Mouse (Mus musculus): Measurements from ENCODE around the gene Pard3. TPM values are rescaled to one million over a fixed set of nuclear protein-coding genes. Genes with fewer than 3 reads are reported as not detected.

The Pard3 gene
- polyA plus RNA-seq, 1 experiment from 2014 or later = 27.3 TPM

GRCm38 (mm10) chr8:127261051-127261450 is 197.4 kb downstream of the Pard3 start:
- no peaks in the 10 kb centered on the region for H3K27me3 ChIP-seq (ENCODE audit: control insufficient read depth, insufficient read depth, low read length)
- no peaks in the 10 kb centered on the region for H3K4me1 ChIP-seq (ENCODE audit: control insufficient read depth, insufficient read depth, low read length)
- H3K4me2 ChIP-seq (ENCODE audit: low read length) = no peak overlapping the region
- H3K9me3 ChIP-seq (ENCODE audit: control insufficient read depth, low read length) = no peaks in the 10 kb centered on the region
- H3K27ac ChIP-seq (replicated peaks; ENCODE audit: low read depth, low read length) = no peak overlapping the region
- DNase-seq (no peak), ATAC-seq (ENCODE audit: low FRiP score, low TSS enrichment) (no peak)
- no peak overlapping the region for H3K4me3 ChIP-seq (replicated peaks; ENCODE audit: low read depth, low read length)
- no peaks in the 10 kb centered on the region for H3K36me3 ChIP-seq (ENCODE audit: control insufficient read depth, insufficient read depth, low read length)
- 98% methylated on average over 6 of the region's 6 CpGs for WGBS
- no peak overlapping the region for H3K9ac ChIP-seq (replicated peaks; ENCODE audit: low read length)

- Histone ChIP-seq H3K27ac (replicated peaks; ENCODE audit: low read depth, low read length) (no peak overlapping the region), H3K4me1 (ENCODE audit: control insufficient read depth, insufficient read depth, low read length) (peaks cover 7% of the 10 kb centered on the region; the same call in 1 of the 2 replicates), H3K4me3 (replicated peaks; ENCODE audit: low read depth, low read length) (no peak overlapping the region), H3K36me3 (ENCODE audit: control insufficient read depth, insufficient read depth, low read length) (no peaks in the 10 kb centered on the region), H3K4me2 (ENCODE audit: low read length) (no peak overlapping the region), H3K9ac (replicated peaks; ENCODE audit: low read length) (no peak overlapping the region), H3K9me3 (ENCODE audit: control insufficient read depth, low read length) (no peaks in the 10 kb centered on the region), H3K27me3 (ENCODE audit: control insufficient read depth, insufficient read depth, low read length) (no peaks in the 10 kb centered on the region)
- DNase-seq (no peak), ATAC-seq (ENCODE audit: low FRiP score, low TSS enrichment) (no peak)
- 76% methylated on average over 7 of the region's 7 CpGs for WGBS
Observed at GRCm38 (mm10) chr8:127262026-127262425, 198.3 kb downstream of the Pard3 start.

GRCm38 (mm10) chr8:127262436-127262835 is 198.7 kb downstream of the Pard3 start:
- Histone ChIP-seq H3K4me3 (replicated peaks; ENCODE audit: low read depth, low read length) (no peak overlapping the region), H3K4me2 (ENCODE audit: low read length) (no peak overlapping the region), H3K36me3 (ENCODE audit: control insufficient read depth, insufficient read depth, low read length) (no peaks in the 10 kb centered on the region), H3K27ac (replicated peaks; ENCODE audit: low read depth, low read length) (no peak overlapping the region), H3K27me3 (ENCODE audit: control insufficient read depth, insufficient read depth, low read length) (no peaks in the 10 kb centered on the region), H3K9me3 (ENCODE audit: control insufficient read depth, low read length) (no peaks in the 10 kb centered on the region), H3K4me1 (ENCODE audit: control insufficient read depth, insufficient read depth, low read length) (peaks cover 7% of the 10 kb centered on the region; the same call in 1 of the 2 replicates), H3K9ac (replicated peaks; ENCODE audit: low read length) (no peak overlapping the region)
- ATAC-seq (ENCODE audit: low FRiP score, low TSS enrichment) = no peak
- DNase-seq = no peak
- WGBS = 64% methylated on average over 3 of the region's 3 CpGs

- no peak overlapping the region for H3K4me3 ChIP-seq (replicated peaks; ENCODE audit: low read depth, low read length)
- no peaks in the 10 kb centered on the region for H3K36me3 ChIP-seq (ENCODE audit: control insufficient read depth, insufficient read depth, low read length)
- H3K27me3 ChIP-seq (ENCODE audit: control insufficient read depth, insufficient read depth, low read length) = no peaks in the 10 kb centered on the region
- no peak overlapping the region for H3K4me2 ChIP-seq (ENCODE audit: low read length)
- H3K9me3 ChIP-seq (ENCODE audit: control insufficient read depth, low read length) = no peaks in the 10 kb centered on the region
- DNase-seq = no peak
- no peak overlapping the region for H3K27ac ChIP-seq (replicated peaks; ENCODE audit: low read depth, low read length)
- peaks cover 12% of the 10 kb centered on the region for H3K4me1 ChIP-seq (ENCODE audit: control insufficient read depth, insufficient read depth, low read length)
- ATAC-seq (ENCODE audit: low FRiP score, low TSS enrichment) = no peak
- no peak overlapping the region for H3K9ac ChIP-seq (replicated peaks; ENCODE audit: low read length)
- 81% methylated on average over 4 of the region's 4 CpGs for WGBS
Observed at GRCm38 (mm10) chr8:127262926-127263325, 199.2 kb downstream of the Pard3 start.

- H3K27me3 ChIP-seq (ENCODE audit: control insufficient read depth, insufficient read depth, low read length) = no peaks in the 10 kb centered on the region
- ATAC-seq (ENCODE audit: low FRiP score, low TSS enrichment) (no peak), DNase-seq (no peak)
- no peaks in the 10 kb centered on the region for H3K36me3 ChIP-seq (ENCODE audit: control insufficient read depth, insufficient read depth, low read length)
- 45% methylated on average over 5 of the region's 5 CpGs for WGBS
- no peak overlapping the region for H3K4me2 ChIP-seq (ENCODE audit: low read length)
- no peaks in the 10 kb centered on the region for H3K9me3 ChIP-seq (ENCODE audit: control insufficient read depth, low read length)
- H3K4me3 ChIP-seq (replicated peaks; ENCODE audit: low read depth, low read length) = no peak overlapping the region
- H3K27ac ChIP-seq (replicated peaks; ENCODE audit: low read depth, low read length) = no peak overlapping the region
- no peak overlapping the region for H3K9ac ChIP-seq (replicated peaks; ENCODE audit: low read length)
- peaks cover 17% of the 10 kb centered on the region for H3K4me1 ChIP-seq (ENCODE audit: control insufficient read depth, insufficient read depth, low read length)
Observed at GRCm38 (mm10) chr8:127263457-127263856, 199.8 kb downstream of the Pard3 start.

- DNase-seq = no peak
- no peak overlapping the region for H3K4me2 ChIP-seq (ENCODE audit: low read length)
- H3K27me3 ChIP-seq (ENCODE audit: control insufficient read depth, insufficient read depth, low read length) = no peaks in the 10 kb centered on the region
Observed at GRCm38 (mm10) chr8:127264691-127265470, 201.2 kb downstream of the Pard3 start.

GRCm38 (mm10) chr8:127266777-127267176 is 203.1 kb downstream of the Pard3 start:
- Histone ChIP-seq H3K36me3 (ENCODE audit: control insufficient read depth, insufficient read depth, low read length) (no peaks in the 10 kb centered on the region), H3K9ac (replicated peaks; ENCODE audit: low read length) (no peak overlapping the region), H3K4me2 (ENCODE audit: low read length) (no peak overlapping the region), H3K4me1 (ENCODE audit: control insufficient read depth, insufficient read depth, low read length) (peaks cover 28% of the 10 kb centered on the region), H3K4me3 (replicated peaks; ENCODE audit: low read depth, low read length) (no peak overlapping the region), H3K9me3 (ENCODE audit: control insufficient read depth, low read length) (no peaks in the 10 kb centered on the region), H3K27ac (replicated peaks; ENCODE audit: low read depth, low read length) (no peak overlapping the region), H3K27me3 (ENCODE audit: control insufficient read depth, insufficient read depth, low read length) (0 out of 2 replicates have a peak, but pooled peaks cover 2% of the 10 kb centered on the region)
- 11% methylated on average over 5 of the region's 5 CpGs for WGBS
- DNase-seq = no peak
- ATAC-seq (ENCODE audit: low FRiP score, low TSS enrichment) = no peak

More at GRCm38 (mm10) chr8:127264691-127265470, 201.2 kb downstream of the Pard3 start:
- WGBS = 89% methylated on average over 8 of the region's 8 CpGs
- peaks cover 28% of the 10 kb centered on the region for H3K4me1 ChIP-seq (ENCODE audit: control insufficient read depth, insufficient read depth, low read length)
- H3K9ac ChIP-seq (replicated peaks; ENCODE audit: low read length) = no peak overlapping the region
- no peak overlapping the region for H3K27ac ChIP-seq (replicated peaks; ENCODE audit: low read depth, low read length)
- ATAC-seq (ENCODE audit: low FRiP score, low TSS enrichment) = no peak
- H3K4me3 ChIP-seq (replicated peaks; ENCODE audit: low read depth, low read length) = no peak overlapping the region
- no peaks in the 10 kb centered on the region for H3K9me3 ChIP-seq (ENCODE audit: control insufficient read depth, low read length)
- H3K36me3 ChIP-seq (ENCODE audit: control insufficient read depth, insufficient read depth, low read length) = no peaks in the 10 kb centered on the region

- peak; percentile 86 for DNase-seq
- ATAC-seq (ENCODE audit: low FRiP score, low TSS enrichment) = peak; percentile 43; the same call in 1 of the 2 replicates
- Histone ChIP-seq H3K4me1 (ENCODE audit: control insufficient read depth, insufficient read depth, low read length) (peaks cover 28% of the 10 kb centered on the region), H3K36me3 (ENCODE audit: control insufficient read depth, insufficient read depth, low read length) (no peaks in the 10 kb centered on the region), H3K4me2 (ENCODE audit: low read length) (0 out of 2 replicates have a peak overlapping the region, but pooled peaks have one; percentile 7), H3K4me3 (replicated peaks; ENCODE audit: low read depth, low read length) (no peak overlapping the region), H3K27ac (replicated peaks; ENCODE audit: low read depth, low read length) (peak overlapping the region; percentile 16), H3K27me3 (ENCODE audit: control insufficient read depth, insufficient read depth, low read length) (0 out of 2 replicates have a peak, but pooled peaks cover 2% of the 10 kb centered on the region), H3K9ac (replicated peaks; ENCODE audit: low read length) (no peak overlapping the region), H3K9me3 (ENCODE audit: control insufficient read depth, low read length) (no peaks in the 10 kb centered on the region)
- 8% methylated on average over 12 of the region's 12 CpGs for WGBS
Observed at GRCm38 (mm10) chr8:127268239-127269024, 204.7 kb downstream of the Pard3 start.

Data from midbrain, embryonic 14.5 days (tissue).